Mouse (Mus musculus) hindbrain, postnatal 0 days (tissue): ENCODE data around the gene Gm7694. TPM values are rescaled to one million over a fixed set of nuclear protein-coding genes. Genes with fewer than 3 reads are reported as not detected.

Source experiments
- ATAC-seq: fragments of 200-750 bp; cut with Nextera tagmentation; 2 replicates; pipeline ENCODE4 v1.8.0; 2017; ENCODE audit warnings: mild to moderate bottlenecking, moderate TSS enrichment, moderate library complexity
- DNase-seq: peaks from one replicate; pipeline ENCODE4 v3.0.0-alpha.2; 2015; ENCODE audit warnings: low spot score
- H3K27ac ChIP-seq: fragments of 300-500 bp; sonication (generic); 2 replicates; pipeline ENCODE4 v1.5.1; 2014; ENCODE audit warnings: mild to moderate bottlenecking
- H3K27me3 ChIP-seq: fragments of 300-500 bp; sonication (generic); 2 replicates; pipeline ENCODE4 v1.6.1; 2014; ENCODE audit warnings: low read length, mixed read lengths; ENCODE audit not compliant: insufficient read depth
- H3K36me3 ChIP-seq: fragments of 300-500 bp; sonication (generic); 2 replicates; pipeline ENCODE4 v1.6.1; 2014; ENCODE audit warnings: low read length, mixed read lengths; ENCODE audit not compliant: insufficient read depth
- H3K4me1 ChIP-seq: fragments of 300-500 bp; sonication (generic); 2 replicates; pipeline ENCODE4 v1.6.1; 2014; ENCODE audit warnings: antibody characterized with exemption, low read length, mixed read lengths; ENCODE audit not compliant: insufficient read depth
- H3K4me2 ChIP-seq: fragments of 300-500 bp; sonication (generic); 2 replicates; pipeline ENCODE4 v1.6.1; 2014; ENCODE audit warnings: low read depth, mild to moderate bottlenecking, low read length, moderate library complexity, mixed read lengths
- H3K4me3 ChIP-seq: fragments of 300-500 bp; sonication (generic); 2 replicates; pipeline ENCODE4 v1.5.1; 2014; ENCODE audit warnings: low read length
- H3K9ac ChIP-seq: fragments of 300-500 bp; sonication (generic); replicated peaks from 2 replicates; pipeline ENCODE4 v1.6.1; 2014; ENCODE audit warnings: mild to moderate bottlenecking, low read length, moderate library complexity, mixed read lengths
- H3K9me3 ChIP-seq: fragments of 300-500 bp; sonication (generic); 2 replicates; pipeline ENCODE4 v1.6.1; 2016; ENCODE audit warnings: low read length, mixed read lengths
- CTCF ChIP-seq: IDR thresholded peaks from 2 replicates; pipeline ENCODE4 v1.5.1; 2016; ENCODE audit warnings: antibody characterized with exemption, control low read depth, low read depth
- WGBS: fragments of 180-500 bp; shearing (Covaris S2); extraction: QIAGEN DNeasy Blood & Tissue Kit; methylation state at CpG from one replicate; pipeline ENCODE4 v1.1.7; 2014; 5-methylcytosine and 5-hydroxymethylcytosine counted together
- polyA plus RNA-seq: library from polyadenylated mRNA; unstranded; fragments of >200 nt; fragmentation: Nextera tagmentation; extraction: Ambion mirVana; gene quantifications from 2 replicates; pipeline ENCODE4 v1.2.1, GENCODE M21; 2015
- total RNA-seq: library from RNA; depleted of rRNA; stranded (reverse); fragments of >200 nt; gene quantifications from 2 replicates; pipeline ENCODE4 v1.2.3, GENCODE M21; 2014; rRNA removed

Gene Gm7694
- total RNA-seq (1.8 and 3.2 TPM in 2 replicates), polyA plus RNA-seq (1.0 and 1.2 TPM in 2 replicates)

GRCm38 (mm10) chr1:170306232-170306631, at the start of gene Gm7694:
Gene Gm7694 (minus strand): TSS chr1:170306332.
- Histone ChIP-seq H3K9me3 (no peaks in the 10 kb centered on the region), H3K9ac (no peak within 1 kb of the TSS), H3K36me3 (no peaks in the 10 kb centered on the region), H3K27ac (no peak within 1 kb of the TSS), H3K4me3 (no peak within 1 kb of the TSS), H3K4me2 (no peak within 1 kb of the TSS), H3K27me3 (no peaks in the 10 kb centered on the region), H3K4me1 (no peaks in the 10 kb centered on the region)
- DNase-seq = no peak
- WGBS = 96% methylated on average over 4 of the region's 4 CpGs
- no peak for ATAC-seq
- TF ChIP-seq CTCF = no peak

- Histone ChIP-seq H3K4me2 (no peak overlapping the region), H3K27me3 (no peaks in the 10 kb centered on the region), H3K9me3 (no peaks in the 10 kb centered on the region), H3K36me3 (no peaks in the 10 kb centered on the region), H3K27ac (no peak overlapping the region), H3K9ac (no peak overlapping the region), H3K4me1 (no peaks in the 10 kb centered on the region), H3K4me3 (no peak overlapping the region)
- WGBS = 76% methylated on average over 3 of the region's 3 CpGs
- ATAC-seq = no peak
- DNase-seq = no peak
- TF ChIP-seq CTCF = no peak
Measured at GRCm38 (mm10) chr1:170353335-170353734, 47.2 kb upstream of the Gm7694 start.

- Histone ChIP-seq H3K4me2 (no peak overlapping the region), H3K36me3 (no peaks in the 10 kb centered on the region), H3K4me1 (no peaks in the 10 kb centered on the region), H3K4me3 (no peak overlapping the region), H3K9ac (no peak overlapping the region), H3K9me3 (no peaks in the 10 kb centered on the region), H3K27me3 (no peaks in the 10 kb centered on the region), H3K27ac (no peak overlapping the region)
- no peak for TF ChIP-seq CTCF
- no peak for DNase-seq
- no peak for ATAC-seq
Measured at GRCm38 (mm10) chr1:170351080-170351479, 44.9 kb upstream of the Gm7694 start.

GRCm38 (mm10) chr1:170346266-170346665, 40.1 kb upstream of the Gm7694 start:
- Histone ChIP-seq H3K9ac (no peak overlapping the region), H3K4me3 (no peak overlapping the region), H3K36me3 (no peaks in the 10 kb centered on the region), H3K4me2 (no peak overlapping the region), H3K27me3 (no peaks in the 10 kb centered on the region), H3K9me3 (no peaks in the 10 kb centered on the region), H3K27ac (no peak overlapping the region), H3K4me1 (no peaks in the 10 kb centered on the region)
- no peak for DNase-seq
- WGBS = 52% methylated on average over 3 of the region's 3 CpGs
- TF ChIP-seq CTCF = no peak
- no peak for ATAC-seq

GRCm38 (mm10) chr1:170343906-170344305, 37.8 kb upstream of the Gm7694 start:
- H3K27me3 ChIP-seq = no peaks in the 10 kb centered on the region
- no peaks in the 10 kb centered on the region for H3K4me1 ChIP-seq
- DNase-seq (no peak), ATAC-seq (no peak)
- H3K36me3 ChIP-seq = no peaks in the 10 kb centered on the region
- no peak overlapping the region for H3K27ac ChIP-seq
- H3K4me3 ChIP-seq = no peak overlapping the region
- WGBS = 90% methylated on average over 4 of the region's 4 CpGs
- H3K9ac ChIP-seq = no peak overlapping the region
- no peak overlapping the region for H3K4me2 ChIP-seq
- TF ChIP-seq CTCF = no peak
- no peaks in the 10 kb centered on the region for H3K9me3 ChIP-seq

- H3K4me3 ChIP-seq = no peak overlapping the region
- H3K36me3 ChIP-seq = no peaks in the 10 kb centered on the region
- 75% methylated on average over 8 of the region's 8 CpGs for WGBS
- no peak for ATAC-seq
- no peak for DNase-seq
- TF ChIP-seq CTCF = no peak
- H3K27me3 ChIP-seq = no peaks in the 10 kb centered on the region
- H3K9ac ChIP-seq = no peak overlapping the region
- no peaks in the 10 kb centered on the region for H3K4me1 ChIP-seq
- no peaks in the 10 kb centered on the region for H3K9me3 ChIP-seq
- H3K4me2 ChIP-seq = no peak overlapping the region
- H3K27ac ChIP-seq = no peak overlapping the region
Measured at GRCm38 (mm10) chr1:170343081-170343480, 36.9 kb upstream of the Gm7694 start.

- WGBS = 95% methylated on average over 3 of the region's 3 CpGs
- Histone ChIP-seq H3K9ac (no peak overlapping the region), H3K9me3 (no peaks in the 10 kb centered on the region), H3K36me3 (no peaks in the 10 kb centered on the region), H3K4me3 (no peak overlapping the region), H3K27ac (no peak overlapping the region), H3K4me2 (no peak overlapping the region), H3K27me3 (no peaks in the 10 kb centered on the region), H3K4me1 (no peaks in the 10 kb centered on the region)
- no peak for TF ChIP-seq CTCF
- no peak for ATAC-seq
- no peak for DNase-seq
Measured at GRCm38 (mm10) chr1:170339943-170340342, 33.8 kb upstream of the Gm7694 start.
